Mouse (Mus musculus) A20 (cell line): ENCODE measurements around the gene Add2.

Source experiments
- DNase-seq: peaks from one replicate; pipeline ENCODE4 v3.0.0-alpha.2; 2011; ENCODE audit warnings: low read depth, low spot score

Add2 gene

DNA sequence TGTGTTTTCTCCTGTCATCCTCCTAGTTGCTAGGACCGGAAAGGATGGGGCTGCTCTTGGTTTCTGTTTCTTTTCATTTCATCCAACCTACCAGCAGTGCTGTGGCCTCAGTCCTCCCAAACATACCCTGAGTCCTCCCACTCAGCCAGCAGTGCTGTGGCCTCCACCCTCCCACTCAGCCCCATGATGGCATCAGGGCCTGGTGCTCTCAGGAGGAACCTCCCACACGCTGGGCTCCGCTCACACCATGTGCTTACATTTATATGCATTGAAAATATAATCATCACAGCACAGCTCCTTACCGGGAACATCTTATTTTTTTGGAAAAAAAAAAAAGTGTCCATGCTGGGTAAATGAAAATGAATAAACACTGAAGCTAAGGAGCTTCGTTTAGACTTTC, 20.0 kb downstream of the Add2 start:
- DNase-seq = no peak

GRCm38 (mm10) chr6:86050586-86051268, 22.2 kb downstream of the Add2 start:
- no peak for DNase-seq

DNA sequence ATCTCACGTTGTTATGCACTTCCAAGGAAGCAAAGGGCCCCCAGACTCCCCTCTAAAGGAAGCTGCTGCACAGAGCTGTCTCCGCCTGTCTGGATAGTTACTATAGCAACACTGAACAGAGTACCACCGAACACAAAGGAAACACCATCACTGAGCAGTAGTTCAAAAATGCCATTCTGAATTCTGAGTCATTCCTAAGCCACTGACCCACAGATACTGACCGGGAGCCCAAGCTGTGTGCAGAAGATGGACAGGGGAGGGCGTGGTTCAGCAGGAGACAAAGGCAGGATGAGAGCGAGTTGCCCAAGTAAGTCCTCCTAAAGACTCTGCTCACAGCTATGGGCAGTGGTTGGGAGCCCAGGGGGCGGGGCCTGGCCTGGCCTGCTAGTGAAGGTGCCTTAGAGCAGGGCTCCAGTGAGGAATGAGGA, 23.6 kb downstream of the Add2 start:
- no peak for DNase-seq

DNA sequence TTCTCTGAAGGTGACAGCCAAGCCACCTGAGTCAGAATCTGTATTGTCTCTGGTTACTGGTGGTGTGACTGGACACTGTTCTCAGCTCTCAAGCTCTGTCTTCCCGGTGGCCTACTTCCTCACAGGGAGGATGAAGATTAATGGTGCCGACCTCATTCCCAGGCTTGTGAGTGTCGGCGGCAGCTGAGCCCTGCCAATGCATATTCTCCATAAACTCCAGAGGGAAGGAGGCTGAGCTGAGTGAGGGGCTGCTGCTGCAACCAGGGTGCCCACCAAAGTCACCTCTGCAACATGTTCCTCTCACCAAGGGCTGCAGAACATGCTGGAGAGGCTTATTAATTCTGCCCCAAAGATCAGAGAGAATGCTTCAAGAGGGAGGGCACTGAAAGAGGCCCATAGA, 24.1 kb downstream of the Add2 start:
- no peak for DNase-seq

DNA sequence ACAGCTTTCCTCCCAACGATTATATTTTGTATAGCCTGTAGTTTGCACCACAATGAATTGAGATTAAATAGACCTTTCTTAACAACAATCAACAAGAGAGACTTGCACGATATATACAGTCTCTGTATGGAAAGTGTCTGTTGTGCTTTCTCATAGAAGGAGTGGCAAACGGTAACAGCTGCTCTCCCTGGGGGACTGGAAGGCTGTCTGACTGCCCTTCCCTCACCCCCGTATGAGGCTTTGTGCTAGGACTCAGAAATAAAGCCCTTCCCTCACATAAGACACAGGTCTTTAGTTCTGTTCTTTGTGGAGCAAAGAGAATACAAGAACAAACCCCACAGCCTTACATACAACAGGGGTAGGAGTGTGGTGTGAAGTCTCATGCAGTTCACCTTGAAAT, 24.6 kb downstream of the Add2 start:
- no peak for DNase-seq

DNA sequence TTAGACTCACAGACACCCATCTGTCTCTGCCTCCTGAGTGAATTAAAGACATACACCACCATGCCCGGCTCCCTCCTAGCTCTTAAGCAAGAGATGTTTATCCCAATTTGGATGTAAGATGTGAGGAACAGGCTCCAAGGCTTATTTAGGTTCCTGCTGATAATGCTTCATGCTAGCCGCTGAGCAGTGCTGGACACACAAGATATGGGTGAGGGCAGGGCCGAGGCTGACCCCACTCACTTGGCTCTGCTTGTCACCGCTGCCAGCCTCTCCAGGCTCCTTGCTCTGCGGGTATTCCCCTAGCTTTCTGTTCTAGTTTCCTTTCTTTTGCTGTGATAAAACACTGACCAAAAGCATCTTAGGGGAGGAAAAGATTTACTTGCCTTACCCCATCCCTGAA, 25.1 kb downstream of the Add2 start:
- DNase-seq = no peak

GRCm38 (mm10) chr6:86058475-86058874, 30.0 kb downstream of the Add2 start:
- no peak for DNase-seq

DNA sequence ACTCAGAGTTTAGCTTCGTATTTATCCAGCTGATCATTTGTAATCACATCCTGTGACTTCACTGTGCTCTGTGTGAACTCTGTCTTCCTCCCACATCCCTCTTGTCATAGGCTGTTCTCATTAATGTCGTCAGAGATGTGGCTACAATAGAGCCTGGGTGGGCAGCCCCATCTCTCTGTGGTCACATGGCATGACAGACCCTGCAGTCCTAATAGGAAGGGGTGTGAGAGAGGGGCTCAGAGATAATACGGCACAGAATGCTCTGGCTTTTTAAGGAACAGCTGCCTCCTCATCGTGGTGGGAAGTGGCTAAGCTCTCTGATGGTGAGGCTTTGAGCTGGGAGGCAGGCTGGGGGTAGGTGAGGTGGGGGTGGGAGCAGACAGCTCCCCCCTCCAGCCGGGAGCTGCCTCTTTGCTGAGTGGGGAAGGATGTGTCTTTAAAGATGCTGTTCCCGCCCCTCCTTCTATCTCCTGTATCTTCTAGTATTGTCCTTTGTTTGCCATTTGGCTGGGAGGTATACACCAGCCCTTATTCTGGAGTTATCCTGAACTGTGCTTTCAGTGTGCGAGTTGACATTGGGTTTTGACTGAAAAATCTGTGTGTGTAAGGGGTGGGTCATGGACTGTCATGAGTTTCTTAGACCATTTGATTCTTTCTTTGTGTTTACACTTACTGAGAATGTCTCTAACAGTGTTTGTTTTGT, 30.8 kb downstream of the Add2 start:
- no peak for DNase-seq

- DNase-seq = no peak
Measured at GRCm38 (mm10) chr6:86060170-86060569, 31.7 kb downstream of the Add2 start.

GRCm38 (mm10) chr6:86062226-86062625, 33.7 kb downstream of the Add2 start:
- DNase-seq = no peak

DNA sequence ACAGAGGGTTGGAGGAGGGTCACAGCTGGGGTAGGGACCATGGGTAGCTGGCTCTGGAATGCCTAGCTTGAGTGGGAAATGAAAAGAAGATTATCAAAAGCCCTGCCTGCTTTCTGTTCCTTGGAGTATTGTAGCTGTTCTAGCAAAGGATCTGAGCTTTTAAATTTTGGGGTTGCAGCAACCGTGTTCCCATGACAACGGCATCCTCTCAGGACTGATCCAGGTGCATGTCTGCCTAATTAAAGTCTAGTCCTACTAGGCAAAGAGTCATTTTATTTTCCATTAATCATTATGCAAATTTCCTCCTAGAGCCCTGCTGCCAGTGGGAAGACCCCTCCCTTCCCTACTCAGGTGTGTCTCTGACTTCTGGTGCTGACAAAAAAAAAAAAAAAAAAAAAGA, 34.2 kb downstream of the Add2 start:
- DNase-seq = no peak

- DNase-seq = no peak
Measured at GRCm38 (mm10) chr6:86064318-86065016, 36.0 kb downstream of the Add2 start.

DNA sequence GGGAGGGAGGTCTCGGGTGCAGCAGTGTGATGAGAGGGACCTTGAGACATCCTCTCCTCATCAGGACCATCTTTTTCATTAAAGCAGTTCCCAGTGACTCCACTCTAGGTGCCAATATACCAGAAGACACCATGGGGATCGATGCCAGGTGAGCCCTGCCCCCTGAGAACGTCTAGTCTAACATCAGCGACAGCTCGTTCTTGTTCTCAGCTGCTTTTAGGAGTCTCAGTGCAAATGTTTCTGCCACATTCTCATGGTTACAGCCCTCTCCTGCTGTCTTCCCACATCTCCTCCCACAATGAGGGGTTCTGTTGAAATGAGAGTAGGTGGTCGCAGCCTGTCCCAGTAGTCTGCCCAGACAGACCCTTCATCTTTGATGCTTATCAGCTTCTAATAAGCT, 38.2 kb downstream of the Add2 start:
- no peak for DNase-seq

GRCm38 (mm10) chr6:86067145-86067544, 38.7 kb downstream of the Add2 start:
- DNase-seq = no peak

GRCm38 (mm10) chr6:86069009-86069408, 40.5 kb downstream of the Add2 start:
- no peak for DNase-seq

GRCm38 (mm10) chr6:86069856-86070255, 41.4 kb downstream of the Add2 start:
- DNase-seq = no peak

GRCm38 (mm10) chr6:86070277-86070676, 41.8 kb downstream of the Add2 start:
- DNase-seq = no peak

DNA sequence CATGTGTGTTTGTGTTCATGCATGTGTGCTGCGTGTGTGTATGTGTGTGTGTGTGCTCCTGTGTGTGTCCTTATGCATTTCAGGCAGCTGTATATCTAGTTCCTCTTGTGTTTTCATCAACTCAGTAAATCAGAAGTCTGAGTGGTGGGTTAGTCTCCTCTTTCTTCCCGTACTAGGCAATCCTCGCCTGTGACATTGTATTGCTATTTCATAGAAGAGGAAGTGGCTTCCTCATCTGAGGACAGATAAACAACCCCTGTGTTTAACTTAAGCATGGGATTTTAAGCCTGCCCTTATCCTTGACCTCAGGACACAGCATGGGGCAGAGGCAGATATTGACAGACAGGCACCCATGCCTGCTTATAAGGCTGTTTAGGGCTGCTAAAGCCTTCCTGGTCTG, 45.4 kb downstream of the Add2 start:
- DNase-seq = no peak

GRCm38 (mm10) chr6:86074538-86075204, 46.2 kb downstream of the Add2 start:
- no peak for DNase-seq

GRCm38 (mm10) chr6:86076525-86076924, 48.0 kb downstream of the Add2 start:
- DNase-seq = no peak

DNA sequence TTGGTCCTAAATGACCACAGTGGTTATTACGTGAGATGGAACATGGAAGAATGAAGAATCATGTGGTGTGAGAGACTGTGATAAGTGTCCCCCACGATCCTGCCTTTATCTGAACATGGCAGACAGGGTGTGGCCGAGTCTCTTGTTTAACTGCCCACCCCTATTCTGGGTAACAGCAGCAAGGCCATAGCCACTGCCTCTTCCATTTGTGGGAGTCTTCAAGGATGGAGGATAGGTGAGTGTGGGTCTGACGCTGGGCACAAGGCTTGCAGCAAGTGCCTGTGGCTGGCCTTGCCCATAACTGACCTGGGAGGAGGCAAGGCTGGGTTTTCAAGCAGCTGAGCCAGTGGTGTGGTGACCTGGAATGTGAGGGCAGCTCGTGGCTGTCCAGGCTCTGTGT, 49.4 kb downstream of the Add2 start:
- DNase-seq = no peak

GRCm38 (mm10) chr6:86078361-86079010, 50.0 kb downstream of the Add2 start:
- DNase-seq = no peak
